Mouse (Mus musculus) liver, postnatal 0 days (tissue): ENCODE results near the gene Nprl3.
"Not testable (repeated sequence)": the region's sequence is repeated elsewhere in the genome, so short reads cannot be mapped to it uniquely, and the experiment has no call there.

Experiments used
- CTCF ChIP-seq: sonication (generic); IDR thresholded peaks from 2 replicates; pipeline ENCODE4 v1.5.1; 2016; ENCODE audit warnings: antibody characterized with exemption, low read depth
- EP300 ChIP-seq: IDR thresholded peaks from 2 replicates; pipeline ENCODE4 v1.6.1; 2016; ENCODE audit warnings: antibody characterized with exemption, low read depth, mild to moderate bottlenecking

DNA sequence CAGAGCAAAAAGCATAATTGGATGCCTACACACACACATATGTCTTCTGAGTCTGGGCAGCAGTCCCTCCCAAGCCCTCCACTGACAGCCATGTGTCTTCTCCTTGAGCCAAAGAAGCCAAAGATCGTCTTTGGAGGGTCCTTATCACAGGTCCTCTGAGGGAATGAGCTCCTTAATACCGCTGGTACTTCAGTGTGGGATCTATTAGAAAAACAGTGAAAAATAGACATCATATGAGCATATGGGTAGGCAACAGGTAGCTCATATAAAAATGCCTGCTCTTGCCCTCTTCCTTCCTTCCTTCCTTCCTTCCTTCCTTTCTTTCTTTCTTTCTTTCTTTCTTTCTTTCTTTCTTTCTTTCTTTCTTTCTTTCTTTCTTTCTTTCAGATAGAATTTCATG, 17.1 kb upstream of the Nprl3 start:
- not testable (repeated sequence) for TF ChIP-seq CTCF, EP300
